Mouse (Mus musculus) mouse embryonic stem cell (cell line): Measurements from ENCODE around the gene Ripor2.

ENCODE experiments used
- in situ Hi-C, 2 experiments: fragments of 300-500 bp; cut with MboI; formaldehyde crosslinking; loops; 1 replicate in 1 of 2; 3 replicates in 1 of 2; pipeline ENCODE4 v1.14.3; 2019 to 2020; ENCODE audit warnings: low sequenced_read_pairs in 2 of 2, low pct_unique_long_range_greater_than_20kb in 1 of 2, mixed read lengths in 1 of 2; ENCODE audit not compliant: unreplicated experiment in 1 of 2

Gene Ripor2

DNA sequence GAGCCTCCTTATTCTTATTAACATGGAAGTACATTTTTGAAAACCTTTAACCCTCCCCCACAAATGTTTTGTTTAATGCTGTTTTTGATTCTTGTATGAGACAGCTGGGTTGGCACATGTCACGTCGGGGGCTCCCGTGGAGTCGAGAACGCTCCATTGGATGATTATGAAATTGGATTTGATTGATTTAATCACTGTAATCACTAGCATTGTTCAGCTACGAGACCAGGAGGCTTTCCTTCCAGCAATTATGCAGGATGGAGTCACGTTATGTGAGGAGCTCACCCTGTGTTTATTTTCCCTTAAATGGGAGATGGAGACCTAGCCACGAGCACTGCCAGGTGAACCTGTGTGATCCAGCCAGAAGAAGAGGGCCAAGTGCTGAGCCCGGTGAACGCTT, at the start of gene Ripor2:
TSS of gene Ripor2 (plus strand) at position 357 of the 400 bp plus-strand sequence.
- in situ Hi-C loops = no loop called here

DNA sequence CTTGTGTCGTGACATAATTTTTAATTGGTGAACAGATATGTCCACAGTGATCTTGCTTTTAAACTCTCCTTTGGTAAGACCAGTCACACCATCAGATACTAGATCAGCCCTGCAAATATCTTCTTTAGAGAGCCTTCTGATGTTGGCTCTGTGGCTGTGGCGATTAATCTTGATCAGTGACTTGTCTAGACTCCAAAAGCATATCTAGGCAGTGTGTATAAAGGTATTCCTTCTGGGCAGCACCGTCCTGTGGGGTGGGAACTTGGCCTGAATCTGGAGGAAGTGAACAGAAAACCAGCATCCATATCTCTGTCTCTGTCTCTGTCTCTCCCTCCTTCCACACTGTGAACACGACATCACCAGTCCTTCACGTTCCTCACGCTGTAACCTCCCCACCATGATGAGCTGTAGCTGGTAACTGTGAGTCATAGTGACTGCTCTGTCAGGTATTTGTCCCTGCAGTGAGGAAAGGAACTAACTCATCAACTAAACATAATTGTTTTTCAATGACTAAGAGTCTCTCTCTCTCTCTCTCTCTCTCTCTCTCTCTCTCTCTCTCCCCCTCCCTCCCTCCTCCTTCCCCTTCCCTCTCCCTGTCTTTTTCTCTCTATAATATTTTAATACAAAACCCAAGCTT, 45.3 kb upstream of the Ripor2 start:
- in situ Hi-C loops = loop anchor here in 1 of 2 experiments (10.0 kb wide), 1 partner anchor 148 kb away; no protein-coding TSS in a partner anchor

GRCm38 (mm10) chr13:24538012-24538411, 44.0 kb upstream of the Ripor2 start:
- in situ Hi-C loops = loop anchor here in 1 of 2 experiments (10.0 kb wide), 1 partner anchor 147 kb away; no protein-coding TSS in a partner anchor

GRCm38 (mm10) chr13:24538941-24539340, 43.0 kb upstream of the Ripor2 start:
- in situ Hi-C loops = loop anchor here in 1 of 2 experiments (10.0 kb wide), 1 partner anchor 146 kb away; no protein-coding TSS in a partner anchor

DNA sequence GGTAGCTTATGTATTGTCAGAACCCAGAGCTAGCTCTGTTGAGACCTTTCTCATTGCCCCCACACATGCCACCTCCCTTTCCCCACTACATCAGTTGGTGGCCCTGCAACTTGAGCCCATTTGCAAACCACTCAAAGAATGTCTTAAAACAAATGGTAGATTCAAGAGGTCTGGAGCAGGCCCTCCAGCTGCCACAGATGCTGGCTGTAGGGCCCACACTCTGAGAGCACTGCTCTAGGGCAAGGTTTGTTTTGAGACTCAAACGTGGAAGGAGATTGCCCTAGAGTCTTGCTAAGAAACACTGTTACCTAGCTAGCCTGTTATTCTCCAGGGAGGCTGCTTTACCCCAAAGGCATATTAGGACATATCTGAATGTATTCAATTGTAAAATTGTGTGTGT, 36.3 kb upstream of the Ripor2 start:
- in situ Hi-C loops = no loop called here

GRCm38 (mm10) chr13:24546801-24547459, 35.1 kb upstream of the Ripor2 start:
- in situ Hi-C loops = no loop called here

DNA sequence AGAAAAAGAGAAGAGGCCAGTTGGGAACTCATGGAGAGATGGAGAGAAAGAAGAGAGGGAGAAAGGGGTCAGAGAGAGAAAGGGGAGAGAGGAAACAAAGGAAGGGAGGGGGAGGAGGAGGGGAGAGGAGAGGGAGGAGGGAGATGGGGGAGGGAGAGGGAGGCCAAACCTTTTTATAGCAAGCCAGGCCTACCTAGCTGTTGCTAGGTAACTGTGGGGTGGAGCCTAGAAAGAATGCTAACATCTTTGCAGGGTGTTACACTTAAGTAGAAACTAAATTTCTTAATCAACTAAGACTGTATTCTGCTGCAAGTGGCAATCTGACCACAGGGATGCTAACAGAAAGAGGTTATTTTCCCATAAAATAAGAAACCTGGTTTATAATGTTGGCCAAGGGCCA, 33.1 kb upstream of the Ripor2 start:
- in situ Hi-C loops = no loop called here

GRCm38 (mm10) chr13:24551100-24551931, 30.7 kb upstream of the Ripor2 start:
- in situ Hi-C loops = no loop called here

DNA sequence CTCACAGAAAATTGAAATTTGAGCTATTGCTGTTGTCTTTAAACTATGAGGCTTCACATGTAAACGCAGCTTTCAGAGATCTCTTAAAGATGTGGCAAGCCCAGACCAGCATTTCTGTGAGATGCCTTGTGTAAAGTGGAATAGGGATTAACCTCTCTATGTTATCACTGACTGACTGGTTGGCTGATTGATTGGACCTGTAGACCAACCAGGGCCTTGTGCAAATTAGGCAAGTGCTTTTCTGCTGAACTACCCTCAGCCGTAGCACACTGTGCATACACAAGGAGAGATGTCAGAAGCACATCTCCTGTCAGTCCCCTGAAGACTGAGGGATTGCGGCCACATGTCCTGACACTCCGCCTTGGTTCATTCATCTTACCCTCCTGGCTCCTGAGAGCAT, 29.9 kb upstream of the Ripor2 start:
- in situ Hi-C loops = no loop called here

- in situ Hi-C loops = no loop called here
These were observed 20.6 kb upstream of the Ripor2 start for GRCm38 (mm10) chr13:24561391-24561790.

DNA sequence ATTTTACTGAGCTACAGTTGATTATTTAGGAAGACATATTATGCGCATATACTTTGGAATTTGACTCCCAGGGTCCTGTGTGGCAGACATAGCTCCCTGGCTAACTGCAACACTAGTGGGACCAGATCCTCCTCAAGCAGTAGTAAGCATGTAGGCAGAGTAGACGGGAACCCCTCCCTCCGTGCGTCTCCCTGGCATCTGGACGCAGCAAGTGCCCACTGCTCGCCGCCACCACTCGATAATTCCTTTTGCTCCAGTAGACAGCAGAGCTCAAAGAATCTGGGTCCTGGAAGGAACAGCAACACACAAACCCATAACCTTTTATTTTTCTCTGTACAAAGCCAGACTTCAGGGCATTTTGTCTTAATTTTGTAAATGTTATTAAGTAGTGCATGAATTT, 17.3 kb upstream of the Ripor2 start:
- in situ Hi-C loops = no loop called here

DNA sequence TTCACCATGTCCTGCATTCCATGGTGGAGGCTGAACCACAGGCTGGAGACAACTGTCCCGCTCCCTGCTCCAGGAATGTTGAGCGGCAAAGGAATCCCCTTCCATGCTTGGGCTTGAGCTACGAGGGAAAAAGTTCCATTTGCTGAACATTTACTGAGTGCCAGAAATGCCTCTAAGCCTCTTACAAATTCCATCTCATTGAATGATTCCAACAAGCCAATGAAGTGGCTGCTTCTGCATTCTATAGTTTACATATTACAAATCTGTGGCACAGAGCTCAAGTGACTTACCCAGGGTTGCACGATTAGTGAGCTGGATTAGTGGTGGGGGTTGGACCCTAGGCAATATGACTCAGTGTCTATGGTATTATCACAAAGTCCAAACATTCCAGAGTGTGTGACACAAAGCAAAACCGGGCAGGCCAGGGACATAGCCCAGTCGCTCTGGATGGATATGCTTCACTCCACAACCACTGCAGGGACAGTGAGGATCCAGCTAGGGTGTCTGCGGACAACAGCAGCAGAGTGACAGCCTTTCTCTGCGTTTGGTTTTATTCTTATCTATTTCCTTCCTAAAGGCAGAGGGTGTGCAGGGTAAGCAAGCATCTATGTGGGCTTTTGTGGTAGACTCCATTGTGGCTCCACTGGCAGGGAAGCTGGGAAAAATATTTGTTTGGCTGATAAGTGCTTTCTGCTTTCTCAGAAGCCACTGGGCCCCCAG, 16.6 kb upstream of the Ripor2 start:
- in situ Hi-C loops = no loop called here

DNA sequence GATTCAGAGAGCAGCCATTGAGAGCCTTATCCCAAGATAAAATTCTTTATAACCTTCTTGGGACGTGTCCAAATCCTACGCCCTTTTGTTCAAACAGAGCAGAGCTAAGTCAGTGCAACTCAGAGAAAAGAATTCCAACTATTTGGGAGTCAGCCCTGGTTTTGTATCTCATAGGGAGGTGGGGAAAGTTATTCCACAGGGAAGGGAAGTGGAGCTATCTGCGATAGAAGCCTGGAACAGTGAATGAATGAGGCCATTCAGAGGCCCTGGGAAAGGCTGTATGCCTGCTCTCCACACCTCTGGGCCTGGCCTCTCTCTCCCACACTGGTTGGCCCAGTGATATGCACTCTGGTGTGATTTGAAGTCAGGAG, 16.1 kb upstream of the Ripor2 start:
- in situ Hi-C loops = no loop called here

- in situ Hi-C loops = no loop called here
These were observed 14.7 kb upstream of the Ripor2 start for GRCm38 (mm10) chr13:24567176-24567811.

- in situ Hi-C loops = no loop called here
These were observed 12.9 kb upstream of the Ripor2 start for GRCm38 (mm10) chr13:24569066-24569465.

GRCm38 (mm10) chr13:24570716-24571115, 11.3 kb upstream of the Ripor2 start:
- in situ Hi-C loops = no loop called here

GRCm38 (mm10) chr13:24571906-24572305, 10.1 kb upstream of the Ripor2 start:
- in situ Hi-C loops = no loop called here

- in situ Hi-C loops = no loop called here
These were observed 6.9 kb upstream of the Ripor2 start for GRCm38 (mm10) chr13:24575126-24575525.
